Mouse (Mus musculus) ES-E14 (cell line): ENCODE results near the gene AC124502.3. TPM values are rescaled to one million over a fixed set of nuclear protein-coding genes. Genes with fewer than 3 reads are reported as not detected.

Source experiments
- DNase-seq: peaks from one replicate; pipeline ENCODE4 v3.0.0-alpha.2; 2013; ENCODE audit warnings: low read depth, low spot score
- H3K27ac ChIP-seq: 2 replicates; pipeline ENCODE4 v1.5.1; 2012; ENCODE audit warnings: low read depth, mild to moderate bottlenecking, low read length, moderate library complexity, mixed read lengths; ENCODE audit not compliant: poor library complexity, insufficient read depth, severe bottlenecking
- H3K36me3 ChIP-seq: 2 replicates; pipeline ENCODE4 v1.6.1; 2012; ENCODE audit warnings: mild to moderate bottlenecking, low read length, moderate library complexity, mixed read lengths; ENCODE audit not compliant: control insufficient read depth, poor library complexity, insufficient read depth, severe bottlenecking
- H3K4me1 ChIP-seq, 2 experiments: fragments of 150-350 bp in 1 of 2; sonication (generic) in 1 of 2; 2 replicates each; pipeline ENCODE4 v1.6.1; 2012; ENCODE audit warnings: low read length in 2 of 2, mild to moderate bottlenecking in 1 of 2, mixed read lengths in 1 of 2; ENCODE audit not compliant: control insufficient read depth in 2 of 2, insufficient read depth in 2 of 2, poor library complexity in 1 of 2
- H3K4me3 ChIP-seq, 2 experiments: fragments of 150-350 bp in 1 of 2; sonication (generic) in 1 of 2; 2 replicates each; pipeline ENCODE4 v1.5.1; 2012; ENCODE audit warnings: low read length in 2 of 2, low read depth in 1 of 2, mild to moderate bottlenecking in 1 of 2, mixed read lengths in 1 of 2; ENCODE audit not compliant: insufficient read depth in 1 of 2, poor library complexity in 1 of 2, severe bottlenecking in 1 of 2
- H3K9ac ChIP-seq: 2 replicates; pipeline ENCODE4 v1.6.1; 2012; ENCODE audit warnings: low read depth, mild to moderate bottlenecking, low read length, mixed read lengths; ENCODE audit not compliant: poor library complexity, insufficient read depth, severe bottlenecking
- H3K9me3 ChIP-seq: fragments of 150-350 bp; sonication (generic); 2 replicates; pipeline ENCODE4 v1.6.1; 2012; ENCODE audit warnings: low read depth, mild to moderate bottlenecking, low read length; ENCODE audit not compliant: control insufficient read depth, insufficient read depth
- CHD2 ChIP-seq: IDR thresholded peaks from 2 replicates; pipeline ENCODE4 v1.6.1; 2014; ENCODE audit warnings: mild to moderate bottlenecking, low read depth, low read length, inconsistent platforms
- HCFC1 ChIP-seq: IDR thresholded peaks from 2 replicates; pipeline ENCODE4 v1.6.1; 2012; ENCODE audit warnings: low read length, inconsistent platforms, borderline replicate concordance; ENCODE audit not compliant: insufficient read depth
- MAFK ChIP-seq: IDR thresholded peaks from 2 replicates; pipeline ENCODE4 v1.6.1; 2014; ENCODE audit warnings: mild to moderate bottlenecking, low read depth, low read length, inconsistent platforms; ENCODE audit not compliant: insufficient read depth
- ZC3H11A ChIP-seq: IDR thresholded peaks from 2 replicates; pipeline ENCODE4 v1.6.1; 2012; ENCODE audit warnings: low read depth, mild to moderate bottlenecking, inconsistent platforms, low read length, borderline replicate concordance
- ZNF384 ChIP-seq: IDR thresholded peaks from 2 replicates; pipeline ENCODE4 v1.6.1; 2012; ENCODE audit warnings: low read depth, low read length, inconsistent platforms
- in situ Hi-C, 2 experiments: fragments of 600-800 bp; cut with MboI; formaldehyde crosslinking; loops; one replicate each; pipeline ENCODE4 v1.15.1; 2025; ENCODE audit warnings: low sequenced_read_pairs in 2 of 2, inconsistent platforms in 1 of 2; ENCODE audit not compliant: unreplicated experiment in 2 of 2
- total RNA-seq: library from RNA; depleted of rRNA; stranded (reverse); fragments of 300-350 nt; gene quantifications from 2 replicates; pipeline ENCODE4 v1.2.3, GENCODE M21; 2012

Gene AC124502.3
- total RNA-seq, 1 experiment = 3.2 TPM

- Histone ChIP-seq H3K9me3 (no peaks in the 10 kb centered on the region), H3K36me3 (no peaks in the 10 kb centered on the region), H3K4me1 (peaks cover 0 to 4% of the 10 kb centered on the region in 2 experiments; a peak in 1 of 4 replicates), H3K4me3 (peak overlapping the region in 1 of 2 experiments; percentile 30; a peak in 1 of 4 replicates), H3K27ac (no peak overlapping the region), H3K9ac (no peak overlapping the region)
- in situ Hi-C loops = loop anchor here in 1 of 2 experiments (25.0 kb wide), 1 partner anchor 353 kb away; the partner anchor contains the start of gene Rce1
- DNase-seq = no peak
- TF ChIP-seq MAFK = no peak
- no peak for TF ChIP-seq CHD2
- TF ChIP-seq ZC3H11A = no peak
- no peak for TF ChIP-seq ZNF384
These were observed 48.0 kb upstream of the AC124502.3 start for GRCm38 (mm10) chr19:4990716-4991115.

GRCm38 (mm10) chr19:4992371-4992770, 46.3 kb upstream of the AC124502.3 start:
- in situ Hi-C loops = loop anchor here in 1 of 2 experiments (25.0 kb wide), 1 partner anchor 355 kb away; the partner anchor contains the start of gene Rce1
- Histone ChIP-seq H3K27ac (no peak overlapping the region), H3K4me3 (no peak overlapping the region), H3K4me1 (peaks cover 0 to 4% of the 10 kb centered on the region in 2 experiments; a peak in 1 of 4 replicates), H3K9ac (no peak overlapping the region), H3K36me3 (no peaks in the 10 kb centered on the region), H3K9me3 (no peaks in the 10 kb centered on the region)
- 0 out of 2 replicates have a peak, but pooled peaks have one; percentile 13 for TF ChIP-seq HCFC1
- no peak for TF ChIP-seq ZC3H11A
- no peak for DNase-seq

GRCm38 (mm10) chr19:4992904-4993303, 45.8 kb upstream of the AC124502.3 start:
- in situ Hi-C loops = loop anchor here in 1 of 2 experiments (25.0 kb wide), 1 partner anchor 356 kb away; the partner anchor contains the start of gene Rce1
- H3K4me3 ChIP-seq = no peak overlapping the region
- H3K4me1 ChIP-seq = peaks cover 0 to 7% of the 10 kb centered on the region in 2 experiments; a peak in 1 of 4 replicates
- TF ChIP-seq MAFK (0 out of 2 replicates have a peak, but pooled peaks have one; percentile 19), HCFC1 (0 out of 2 replicates have a peak, but pooled peaks have one; percentile 7), CHD2 (no peak)
- no peak overlapping the region for H3K9ac ChIP-seq
- no peak for DNase-seq
- H3K9me3 ChIP-seq = no peaks in the 10 kb centered on the region
- H3K27ac ChIP-seq = no peak overlapping the region
- H3K36me3 ChIP-seq = no peaks in the 10 kb centered on the region

GRCm38 (mm10) chr19:4994043-4994442, 44.6 kb upstream of the AC124502.3 start:
- Histone ChIP-seq H3K4me1 (peaks cover 0 to 7% of the 10 kb centered on the region in 2 experiments; a peak in 1 of 4 replicates), H3K4me3 (no peak overlapping the region), H3K27ac (no peak overlapping the region), H3K36me3 (no peaks in the 10 kb centered on the region), H3K9me3 (no peaks in the 10 kb centered on the region), H3K9ac (no peak overlapping the region)
- in situ Hi-C loops = loop anchor here in 1 of 2 experiments (25.0 kb wide), 1 partner anchor 357 kb away; the partner anchor contains the start of gene Rce1
- TF ChIP-seq MAFK = no peak
- no peak for TF ChIP-seq CHD2
- DNase-seq = no peak
